Mouse (Mus musculus) kidney, adult 2 months (tissue): ENCODE measurements around the gene Il17rb. TPM values are rescaled to one million over a fixed set of nuclear protein-coding genes. Genes with fewer than 3 reads are reported as not detected.

Source experiments
- DNase-seq: peaks from one replicate; pipeline ENCODE4 v3.0.0; 2021
- H3K27ac ChIP-seq: fragments of 200-500 bp; 2 replicates; pipeline ENCODE4 v1.5.1; 2012; ENCODE audit warnings: low read depth, low read length, control low read depth, inconsistent platforms; ENCODE audit not compliant: insufficient read depth
- H3K27me3 ChIP-seq: fragments of 200-500 bp; replicated peaks from 2 replicates; pipeline ENCODE4 v1.6.1; 2012; ENCODE audit warnings: mild to moderate bottlenecking, moderate library complexity, low read length, inconsistent platforms; ENCODE audit not compliant: control insufficient read depth, insufficient read depth
- H3K36me3 ChIP-seq: fragments of 200-500 bp; 2 replicates; pipeline ENCODE4 v1.6.1; 2012; ENCODE audit warnings: mild to moderate bottlenecking, moderate library complexity, low read length, inconsistent platforms; ENCODE audit not compliant: control insufficient read depth, insufficient read depth
- H3K4me1 ChIP-seq: fragments of 200-500 bp; 2 replicates; pipeline ENCODE4 v1.6.1; 2011; ENCODE audit warnings: low read length; ENCODE audit not compliant: control insufficient read depth, insufficient read depth
- H3K4me3 ChIP-seq: fragments of 200-500 bp; 2 replicates; pipeline ENCODE4 v1.5.1; 2011; ENCODE audit warnings: mild to moderate bottlenecking, low read depth, low read length, control low read depth; ENCODE audit not compliant: insufficient read depth
- CTCF ChIP-seq: fragments of 200-500 bp; conservative IDR thresholded peaks from 2 replicates; pipeline ENCODE4 v1.5.1; 2011; ENCODE audit warnings: low read depth, mild to moderate bottlenecking, control low read depth, low read length, moderate library complexity, mixed read lengths; ENCODE audit not compliant: insufficient read depth, insufficient read length
- POLR2A ChIP-seq: fragments of 200-500 bp; IDR thresholded peaks from one replicate; pipeline ENCODE4 v1.6.1; 2011; ENCODE audit warnings: low read depth, low read length, control low read depth
- WGBS: fragments of 180-500 bp; shearing (Covaris S2); methylation state at CpG from one replicate; pipeline ENCODE4 v1.1.7; 2018; 5-methylcytosine and 5-hydroxymethylcytosine counted together
- polyA plus RNA-seq: library from polyadenylated mRNA; depleted of rRNA; stranded (reverse); fragments of >200 nt; gene quantifications from 2 replicates; pipeline ENCODE4 v1.2.3, GENCODE M21; 2012

The Il17rb gene
- polyA plus RNA-seq, 1 experiment: 6.7 TPM

DNA sequence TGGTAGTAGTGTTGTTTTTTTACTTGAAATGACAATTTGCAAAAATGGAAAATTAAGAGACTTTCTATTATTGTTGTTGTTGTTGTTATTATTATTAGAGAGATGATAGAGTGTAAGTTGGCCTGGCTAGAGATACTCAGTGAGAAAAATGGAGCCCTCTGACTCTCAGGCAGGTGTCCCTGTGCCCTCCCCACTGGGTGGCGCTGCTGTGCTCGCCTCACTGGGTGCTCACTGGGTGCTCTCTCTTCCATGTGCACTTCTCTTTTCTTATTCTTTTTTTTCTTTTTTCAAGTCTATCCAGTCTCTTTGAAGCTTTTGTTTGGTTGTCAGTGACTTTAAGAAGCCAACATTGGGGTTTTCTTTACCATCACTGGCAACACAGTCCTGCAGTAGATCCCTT lies 18.7 kb upstream of the Il17rb start:
- Histone ChIP-seq H3K4me3 (no peak overlapping the region), H3K4me1 (peaks cover 15% of the 10 kb centered on the region; the same call in 1 of the 2 replicates), H3K36me3 (no peaks in the 10 kb centered on the region; the same call in 1 of the 2 replicates), H3K27ac (no peak overlapping the region), H3K27me3 (no peaks in the 10 kb centered on the region)
- 65% methylated on average over 2 of the region's 2 CpGs for WGBS
- TF ChIP-seq POLR2A (no peak), CTCF (peak; percentile 64)
- peak; percentile 39 for DNase-seq

DNA sequence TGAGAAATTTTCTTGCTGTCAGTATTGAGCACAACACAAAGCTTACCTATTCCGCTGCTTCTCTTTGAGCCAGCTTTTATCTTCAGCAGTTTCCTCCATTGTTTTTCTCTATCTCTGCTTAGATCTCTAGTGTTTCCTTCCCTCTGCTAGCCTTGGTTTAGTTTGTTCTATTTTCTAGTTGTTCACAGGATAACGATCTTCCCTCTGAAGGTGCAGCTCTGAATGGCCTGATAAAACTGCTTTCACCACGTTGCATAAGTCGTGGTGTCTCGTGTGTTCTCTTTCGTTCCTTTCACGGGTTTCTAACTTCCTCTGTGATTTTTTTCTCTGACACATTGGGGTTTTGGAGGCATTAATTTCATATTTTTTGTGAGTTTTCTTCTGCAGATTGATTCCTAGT lies 15.7 kb upstream of the Il17rb start:
- no peaks in the 10 kb centered on the region for H3K27me3 ChIP-seq
- no peak for DNase-seq
- H3K36me3 ChIP-seq: no peaks in the 10 kb centered on the region; the same call in 1 of the 2 replicates
- no peak overlapping the region for H3K27ac ChIP-seq
- no peak overlapping the region for H3K4me3 ChIP-seq
- WGBS: 26% methylated on average over 7 of the region's 7 CpGs
- H3K4me1 ChIP-seq: peaks cover 31% of the 10 kb centered on the region; the same call in 1 of the 2 replicates
- no peak for TF ChIP-seq POLR2A
- TF ChIP-seq CTCF: no peak

DNA sequence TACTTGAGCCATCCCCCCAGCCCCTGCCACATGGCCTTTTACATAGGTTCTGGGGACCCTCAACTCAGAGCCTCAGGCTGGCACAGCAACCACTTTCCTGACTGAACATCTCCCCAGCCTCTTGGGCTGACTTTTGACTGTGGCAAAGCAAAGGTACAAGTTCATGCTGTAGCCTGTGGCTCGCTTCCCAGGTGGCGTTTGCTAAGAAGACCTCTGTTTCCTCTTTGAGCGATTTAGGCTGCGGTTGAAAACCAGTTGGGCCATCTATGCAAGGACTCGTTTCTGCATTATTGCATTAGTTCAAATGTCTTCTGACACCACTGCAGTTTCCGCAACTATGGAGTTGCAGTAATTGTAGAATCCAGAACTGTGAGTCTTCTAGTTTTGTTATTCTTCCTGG lies 13.8 kb upstream of the Il17rb start:
- 75% methylated on average over 6 of the region's 6 CpGs for WGBS

DNA sequence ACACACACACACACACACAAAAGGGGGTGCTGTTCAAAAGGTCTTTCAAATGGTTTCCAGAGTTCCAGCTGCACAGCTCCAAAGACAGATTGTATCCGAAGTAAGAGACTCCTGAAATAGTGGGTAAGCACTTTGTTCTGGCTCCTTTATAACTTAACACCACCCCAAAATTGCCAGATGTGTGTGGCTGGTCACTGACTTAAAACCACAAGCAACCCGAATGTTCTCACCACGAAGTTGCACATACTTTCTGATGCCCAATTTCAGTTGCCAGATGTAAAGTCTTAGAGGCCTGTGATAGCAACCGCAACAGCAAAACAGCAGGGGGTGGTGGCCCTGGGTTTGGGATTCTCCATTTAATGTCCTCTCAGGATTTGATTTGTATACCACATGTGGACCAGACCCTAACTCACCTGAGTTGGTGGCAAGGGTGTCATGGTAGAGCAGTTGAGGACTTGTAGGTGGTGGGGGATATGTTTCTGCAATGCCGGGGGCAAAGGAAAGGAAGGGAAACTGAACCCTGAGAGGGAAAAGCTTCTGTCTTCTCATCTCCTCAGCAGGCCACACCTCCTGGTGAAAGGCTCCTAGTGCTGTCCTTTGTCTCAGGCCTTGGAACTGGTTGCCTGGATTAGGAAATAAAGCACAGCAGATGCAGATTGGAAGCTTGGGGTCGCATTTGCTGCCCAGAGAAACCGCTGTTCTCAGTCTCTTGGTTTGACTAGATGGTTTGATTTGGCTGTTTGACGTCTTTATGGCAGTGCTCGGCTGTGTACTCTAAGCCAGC lies 11.3 kb upstream of the Il17rb start:
- peak; percentile 36 for DNase-seq
- H3K27ac ChIP-seq: peak overlapping the region; percentile 98
- peaks cover 55% of the 10 kb centered on the region for H3K4me1 ChIP-seq
- H3K27me3 ChIP-seq: no peaks in the 10 kb centered on the region
- WGBS: 39% methylated on average over 9 of the region's 9 CpGs
- no peaks in the 10 kb centered on the region for H3K36me3 ChIP-seq
- H3K4me3 ChIP-seq: no peak overlapping the region
- TF ChIP-seq POLR2A (no peak), CTCF (no peak)

More for the DNA sequence above, 13.8 kb upstream of the Il17rb start:
- Histone ChIP-seq H3K4me1 (peaks cover 38% of the 10 kb centered on the region), H3K27me3 (no peaks in the 10 kb centered on the region), H3K4me3 (no peak overlapping the region), H3K36me3 (no peaks in the 10 kb centered on the region), H3K27ac (no peak overlapping the region)
- TF ChIP-seq POLR2A (no peak), CTCF (no peak)
- peak; percentile 56 for DNase-seq

DNA sequence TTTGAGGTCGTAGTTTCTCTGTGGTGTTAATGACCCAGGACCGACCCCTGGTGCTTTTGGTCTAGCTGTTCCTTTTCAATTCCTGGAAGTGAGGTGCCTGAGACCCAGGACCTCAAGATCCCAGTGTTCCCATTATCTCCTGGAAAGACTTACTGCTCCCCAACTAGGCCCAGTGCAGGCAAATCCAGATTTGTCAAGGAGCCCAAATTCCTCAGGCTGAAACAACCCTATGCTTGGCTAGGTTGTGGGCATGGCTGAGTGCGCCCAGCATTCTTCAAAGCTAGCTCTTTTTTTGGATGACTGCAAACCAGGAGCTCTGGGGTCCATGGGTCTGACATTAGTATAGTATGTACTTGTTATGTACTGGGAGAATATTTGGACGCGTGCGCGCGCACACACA lies 10.7 kb upstream of the Il17rb start:
- no peak overlapping the region for H3K4me3 ChIP-seq
- H3K27ac ChIP-seq: peak overlapping the region; percentile 98
- H3K4me1 ChIP-seq: peaks cover 59% of the 10 kb centered on the region
- H3K36me3 ChIP-seq: no peaks in the 10 kb centered on the region
- peak; percentile 93 for DNase-seq
- TF ChIP-seq POLR2A: no peak
- no peak for TF ChIP-seq CTCF
- no peaks in the 10 kb centered on the region for H3K27me3 ChIP-seq
- 50% methylated on average over 8 of the region's 8 CpGs for WGBS

DNA sequence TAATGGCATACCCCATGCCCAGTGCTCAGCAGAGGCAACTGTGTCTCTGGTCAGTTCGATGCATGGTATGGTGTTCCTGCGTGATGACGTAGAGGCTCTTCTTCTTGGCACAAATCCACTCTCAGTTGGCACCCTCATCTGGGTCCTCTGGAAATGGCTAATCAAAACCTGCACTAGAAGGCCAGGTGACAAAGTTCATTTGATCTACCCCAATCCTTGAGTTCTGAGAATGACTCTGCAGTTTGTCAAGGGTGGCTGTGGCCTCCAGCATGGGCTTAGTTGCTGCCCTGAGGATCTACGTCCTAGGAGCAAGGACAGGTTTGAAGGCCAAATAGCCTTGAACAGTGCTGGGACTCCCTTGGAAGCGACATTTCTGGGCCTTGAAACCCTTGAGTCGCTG lies 10.2 kb upstream of the Il17rb start:
- Histone ChIP-seq H3K4me3 (no peak overlapping the region), H3K4me1 (peaks cover 62% of the 10 kb centered on the region), H3K27me3 (no peaks in the 10 kb centered on the region), H3K27ac (peak overlapping the region; percentile 98), H3K36me3 (no peaks in the 10 kb centered on the region)
- peak; percentile 85 for DNase-seq
- WGBS: 57% methylated on average over 6 of the region's 6 CpGs
- TF ChIP-seq CTCF (no peak), POLR2A (no peak)

DNA sequence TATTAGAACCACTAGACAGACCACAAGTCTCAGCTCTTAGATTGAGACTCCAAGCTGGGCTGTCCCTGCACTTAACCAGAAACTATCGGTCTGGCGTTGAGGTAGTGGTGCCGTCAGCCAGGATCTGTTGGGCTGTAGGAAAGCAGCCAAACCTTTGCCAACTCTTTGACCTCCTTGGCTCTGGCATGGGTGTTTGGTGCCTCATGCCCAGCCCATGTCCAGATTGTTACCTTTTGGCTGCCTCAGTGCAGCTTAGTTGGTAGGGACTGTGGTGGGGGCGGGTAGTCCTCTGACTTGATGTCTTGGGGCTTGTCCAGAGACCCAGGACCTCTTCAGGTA lies 9.7 kb upstream of the Il17rb start:
- no peak for TF ChIP-seq CTCF
- TF ChIP-seq POLR2A: no peak
- peak overlapping the region; percentile 98 for H3K27ac ChIP-seq
- no peaks in the 10 kb centered on the region for H3K27me3 ChIP-seq
- H3K4me1 ChIP-seq: peaks cover 66% of the 10 kb centered on the region
- H3K36me3 ChIP-seq: no peaks in the 10 kb centered on the region
- DNase-seq: peak; percentile 83
- WGBS: 47% methylated on average over 4 of the region's 4 CpGs
- H3K4me3 ChIP-seq: no peak overlapping the region
